Mouse (Mus musculus) forebrain, embryonic 12.5 days (tissue): ENCODE results near the gene Calml3. TPM values are rescaled to one million over a fixed set of nuclear protein-coding genes. Genes with fewer than 3 reads are reported as not detected.

Experiments used
- ATAC-seq: fragments of 200-750 bp; cut with Nextera tagmentation; 2 replicates; pipeline ENCODE4 v1.8.0; 2017; ENCODE audit warnings: moderate TSS enrichment; ENCODE audit not compliant: low FRiP score
- H3K27ac ChIP-seq: fragments of 300-500 bp; sonication (generic); 2 replicates; pipeline ENCODE4 v1.5.1; 2016; ENCODE audit warnings: mild to moderate bottlenecking
- H3K27me3 ChIP-seq: fragments of 300-500 bp; sonication (generic); 2 replicates; pipeline ENCODE4 v1.6.1; 2016; ENCODE audit warnings: mild to moderate bottlenecking
- H3K36me3 ChIP-seq: fragments of 300-500 bp; sonication (generic); replicated peaks from 2 replicates; pipeline ENCODE4 v1.6.1; 2016; ENCODE audit warnings: mild to moderate bottlenecking
- H3K4me1 ChIP-seq: fragments of 300-500 bp; sonication (generic); 2 replicates; pipeline ENCODE4 v1.6.1; 2016
- H3K4me2 ChIP-seq: fragments of 300-500 bp; sonication (generic); 2 replicates; pipeline ENCODE4 v1.6.1; 2016; ENCODE audit warnings: mild to moderate bottlenecking, moderate library complexity
- H3K4me3 ChIP-seq: fragments of 300-500 bp; sonication (generic); replicated peaks from 2 replicates; pipeline ENCODE4 v1.5.1; 2016; ENCODE audit warnings: mild to moderate bottlenecking
- H3K9ac ChIP-seq: fragments of 300-500 bp; sonication (generic); 2 replicates; pipeline ENCODE4 v1.6.1; 2016; ENCODE audit warnings: mild to moderate bottlenecking
- H3K9me3 ChIP-seq: fragments of 300-500 bp; sonication (generic); 2 replicates; pipeline ENCODE4 v1.6.1; 2016
- WGBS: fragments of 180-500 bp; shearing (Covaris S2); methylation state at CpG from one replicate; pipeline ENCODE4 v1.1.7; 2016; 5-methylcytosine and 5-hydroxymethylcytosine counted together
- polyA plus RNA-seq: library from polyadenylated mRNA; unstranded; fragments of >200 nt; fragmentation: Nextera tagmentation; extraction: Ambion mirVana; gene quantifications from 2 replicates; pipeline ENCODE4 v1.2.1, GENCODE M21; 2016

Calml3 gene
- polyA plus RNA-seq, 1 experiment from 2014 or later: not detected

- no peak for ATAC-seq
- 87% methylated on average over 2 of the region's 2 CpGs for WGBS
- Histone ChIP-seq H3K4me2 (no peak overlapping the region), H3K27me3 (no peaks in the 10 kb centered on the region), H3K36me3 (no peaks in the 10 kb centered on the region), H3K4me3 (no peak overlapping the region), H3K4me1 (no peaks in the 10 kb centered on the region), H3K27ac (no peak overlapping the region), H3K9ac (no peak overlapping the region), H3K9me3 (no peaks in the 10 kb centered on the region)
Measured at GRCm38 (mm10) chr13:3758347-3758746, 45.8 kb downstream of the Calml3 start.

- Histone ChIP-seq H3K4me3 (no peak overlapping the region), H3K36me3 (no peaks in the 10 kb centered on the region), H3K4me2 (no peak overlapping the region), H3K27me3 (no peaks in the 10 kb centered on the region), H3K27ac (no peak overlapping the region), H3K9ac (no peak overlapping the region), H3K9me3 (no peaks in the 10 kb centered on the region), H3K4me1 (no peaks in the 10 kb centered on the region)
- 85% methylated on average over 2 of the region's 2 CpGs for whole genome bisulfite sequencing
- ATAC-seq: no peak
Measured at GRCm38 (mm10) chr13:3753291-3753690, 50.8 kb downstream of the Calml3 start.

Other genes with a start within 250 kb of the Calml3 start
- 26.1 and 29.8 TPM in 2 replicates for gene Fam208b, start 193.2 kb downstream of the Calml3 start, polyA plus RNA-seq
- gene Asb13, start 170.3 kb downstream of the Calml3 start, polyA plus RNA-seq: 14.4 and 16.1 TPM in 2 replicates
- not detected in 2 replicates for gene Calm4, start 33.4 kb upstream of the Calml3 start, polyA plus RNA-seq
- not detected in 2 replicates for gene Calm5, start 49.9 kb upstream of the Calml3 start, polyA plus RNA-seq
- gene Net1, start 113.9 kb upstream of the Calml3 start, polyA plus RNA-seq: 49.2 and 55.7 TPM in 2 replicates
- not detected in 2 replicates for gene Tubal3, start 114.0 kb upstream of the Calml3 start, polyA plus RNA-seq
- not detected in 2 replicates for gene Ucn3, start 141.0 kb upstream of the Calml3 start, polyA plus RNA-seq
- 0.29 and 0.32 TPM in 2 replicates for gene Akr1c14, start 244.7 kb upstream of the Calml3 start, polyA plus RNA-seq